Mouse (Mus musculus): ENCODE measurements around the gene Nfx1. TPM values are rescaled to one million over a fixed set of nuclear protein-coding genes. Genes with fewer than 3 reads are reported as not detected.
A peak's percentile ranks its signal among the peaks of the same experiment; 100 is the strongest.

Nfx1 gene
- total RNA-seq, 1 experiment from 2014 or later: 63.1 TPM

DNA sequence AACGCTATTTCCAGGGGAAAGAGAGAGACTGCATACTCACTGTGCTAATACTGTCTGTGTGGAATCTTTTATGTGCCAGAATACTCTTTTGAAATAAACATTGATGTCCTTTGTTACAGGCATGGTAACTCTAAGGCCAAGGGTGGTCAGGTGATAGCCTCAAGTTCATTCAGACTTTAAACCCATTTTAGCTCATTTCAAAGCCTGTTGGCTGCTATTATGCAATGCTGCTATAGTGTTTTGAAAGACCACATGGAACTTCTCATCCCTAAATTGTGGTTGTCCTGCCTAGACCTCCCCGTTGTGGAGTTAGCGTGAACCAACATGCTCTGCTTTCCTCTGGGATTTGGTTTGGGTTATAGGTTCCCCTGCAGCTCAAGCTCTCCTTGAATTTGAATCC, 5.0 kb downstream of the Nfx1 start:
- peak; percentile 20 for DNase-seq

DNA sequence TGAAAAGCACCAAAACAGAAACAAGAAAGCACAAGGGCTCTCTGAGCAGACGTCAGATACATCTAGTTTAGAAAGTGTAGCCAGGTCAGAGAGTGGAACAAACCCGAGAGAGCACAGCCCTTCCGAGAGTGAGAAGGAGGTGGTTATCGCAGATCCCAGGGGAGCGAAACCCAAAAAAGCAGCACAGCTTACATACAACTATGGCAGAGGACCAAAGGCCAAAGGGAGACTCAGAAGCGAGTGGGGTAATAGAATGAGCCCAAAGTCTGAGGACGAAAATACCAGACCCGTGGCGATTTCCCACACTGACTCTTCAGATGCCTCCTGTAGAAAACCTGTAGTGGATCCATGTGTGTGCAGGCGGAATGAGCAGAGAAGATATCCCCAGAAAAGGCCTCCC, 5.9 kb downstream of the Nfx1 start:
- peak; percentile 45 for DNase-seq

DNA sequence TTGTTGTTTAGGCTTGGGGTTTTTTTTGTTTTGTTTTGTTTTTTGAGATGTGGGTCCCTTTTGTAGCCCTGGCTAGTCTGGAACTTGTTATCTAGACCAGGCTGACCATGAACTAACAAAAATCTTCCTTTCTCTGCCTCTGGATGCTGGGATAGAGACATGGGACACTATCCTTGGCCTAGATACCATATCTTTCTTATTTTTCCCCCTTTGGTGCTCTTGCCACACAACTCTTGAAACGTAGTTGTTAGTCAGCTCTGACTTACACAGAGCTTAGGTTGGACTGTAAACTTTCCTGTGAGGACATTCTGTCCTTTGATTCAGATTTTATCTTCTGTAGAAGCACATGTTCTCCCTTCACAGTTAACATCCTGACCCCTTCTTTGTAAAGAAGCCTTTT, 8.7 kb downstream of the Nfx1 start:
- peak; percentile 18 for DNase-seq

DNA sequence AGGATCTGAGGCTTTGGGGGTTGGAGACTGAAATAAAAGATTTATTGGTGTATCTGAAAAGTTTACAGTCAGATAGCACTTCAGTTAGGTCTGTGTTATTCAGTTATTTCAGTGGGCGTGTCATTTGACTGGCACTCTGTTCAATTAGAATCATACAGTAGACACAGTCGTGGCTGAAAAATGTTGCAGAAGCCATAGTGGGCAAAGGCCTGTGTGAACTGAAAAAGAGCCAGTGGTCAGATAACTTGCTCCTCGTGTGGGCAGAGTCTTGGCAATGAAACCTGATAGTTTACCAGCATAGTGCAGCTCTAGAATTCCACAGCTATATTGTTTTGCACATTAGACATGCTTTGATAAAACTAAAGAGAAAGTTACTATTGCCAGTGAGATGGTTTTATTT, 11.8 kb downstream of the Nfx1 start:
- no peak for DNase-seq

DNA sequence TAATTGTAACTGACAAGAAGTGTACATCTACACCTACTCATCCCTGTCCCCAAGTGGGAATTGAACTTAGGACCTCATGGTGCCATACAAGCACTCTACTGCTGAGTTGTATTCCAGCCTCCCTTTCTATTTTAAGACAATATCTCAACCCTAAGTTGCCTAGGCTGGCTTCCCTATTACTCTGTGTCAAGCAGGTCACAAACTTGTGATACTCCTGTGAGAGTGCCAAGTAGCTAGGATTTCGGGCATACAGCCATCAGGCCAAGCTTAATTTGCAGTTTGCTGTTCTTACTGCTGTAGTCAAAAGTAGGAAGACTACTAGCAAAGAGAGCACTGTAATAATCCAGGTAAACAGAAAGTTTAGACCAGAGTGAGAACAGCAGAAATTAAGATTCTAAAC, 13.0 kb downstream of the Nfx1 start:
- peak; percentile 44 for DNase-seq

GRCm38 (mm10) chr4:40989633-40990032, 18.9 kb downstream of the Nfx1 start:
- DNase-seq: no peak

DNA sequence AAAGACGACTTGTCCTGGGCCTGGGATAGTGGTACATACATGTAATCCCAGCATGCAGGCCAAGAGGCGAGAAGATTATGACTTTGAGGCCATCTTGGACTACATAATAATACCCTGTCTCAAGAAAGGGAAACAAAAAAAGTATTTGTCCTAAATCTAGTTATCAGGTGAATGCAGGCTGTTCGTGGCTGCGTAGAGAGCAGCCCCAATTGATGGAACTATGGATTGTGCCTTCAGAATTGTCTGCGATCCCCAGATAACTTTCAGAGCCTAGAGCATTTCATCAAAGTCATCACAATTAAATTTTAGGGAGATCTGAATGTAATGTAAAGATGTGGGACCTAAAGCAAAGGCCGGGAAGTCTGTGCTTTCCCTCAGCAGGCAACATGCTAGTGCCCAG, 25.6 kb downstream of the Nfx1 start:
- DNase-seq: no peak

DNA sequence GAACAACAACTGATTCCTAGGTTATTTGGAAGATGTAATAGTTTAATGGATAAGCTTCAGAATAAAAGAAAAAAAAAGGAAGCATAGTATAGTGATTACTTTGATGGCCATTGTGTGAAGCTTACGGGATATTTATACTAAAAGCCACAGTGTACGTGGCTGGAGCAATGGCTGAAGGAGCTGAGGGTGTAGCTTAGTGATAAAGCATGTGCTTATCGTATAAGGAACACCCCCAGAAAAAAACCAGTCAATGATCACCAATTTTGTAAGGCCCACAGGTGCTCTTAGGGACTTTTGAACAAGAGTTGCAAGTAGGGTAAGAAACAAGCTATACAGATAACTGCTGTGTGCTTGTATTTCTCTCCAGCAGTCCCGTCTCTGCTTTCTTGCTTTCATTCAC, 27.2 kb downstream of the Nfx1 start:
- no peak for DNase-seq

- DNase-seq: no peak
Measured at GRCm38 (mm10) chr4:41000271-41000670, 29.6 kb downstream of the Nfx1 start.

DNA sequence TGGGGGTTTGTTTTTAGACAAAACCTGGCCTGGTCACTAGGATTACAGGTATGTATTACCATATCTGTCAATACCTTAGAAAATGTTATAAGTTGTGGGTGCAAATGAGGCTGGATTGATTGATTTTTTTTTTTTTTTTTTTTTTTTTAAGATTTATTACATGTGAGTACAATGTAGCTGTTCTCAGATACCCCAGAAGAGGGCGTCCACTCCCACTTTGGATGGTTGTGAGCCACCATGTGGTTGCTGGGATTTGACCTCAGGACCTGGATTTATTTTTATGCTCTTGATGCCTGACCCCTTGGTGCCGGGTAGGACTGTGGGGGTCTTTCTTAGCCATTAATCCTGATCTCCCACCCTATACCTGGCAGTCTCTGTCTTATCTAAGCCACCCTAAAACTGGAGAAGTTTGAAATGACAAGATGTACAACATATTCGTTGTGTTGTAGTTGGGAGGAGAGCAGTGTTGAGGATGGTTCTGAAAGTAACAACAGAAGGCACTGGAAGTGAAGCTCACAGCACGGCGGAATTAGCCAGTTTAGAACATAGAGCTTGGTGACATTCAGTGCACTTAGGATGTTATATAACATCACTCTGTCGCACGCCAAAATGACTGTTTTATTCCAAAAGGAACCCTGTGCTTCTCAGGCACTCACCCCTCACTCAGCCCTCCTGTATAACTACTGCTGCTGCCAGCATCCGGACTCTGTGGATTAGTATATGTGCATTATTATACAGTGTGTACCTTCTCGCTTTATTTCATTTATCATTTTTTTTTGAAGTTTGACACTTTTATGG, 30.3 kb downstream of the Nfx1 start:
- no peak for DNase-seq

- DNase-seq: no peak
Measured at GRCm38 (mm10) chr4:41013351-41013750, 42.6 kb downstream of the Nfx1 start.

DNA sequence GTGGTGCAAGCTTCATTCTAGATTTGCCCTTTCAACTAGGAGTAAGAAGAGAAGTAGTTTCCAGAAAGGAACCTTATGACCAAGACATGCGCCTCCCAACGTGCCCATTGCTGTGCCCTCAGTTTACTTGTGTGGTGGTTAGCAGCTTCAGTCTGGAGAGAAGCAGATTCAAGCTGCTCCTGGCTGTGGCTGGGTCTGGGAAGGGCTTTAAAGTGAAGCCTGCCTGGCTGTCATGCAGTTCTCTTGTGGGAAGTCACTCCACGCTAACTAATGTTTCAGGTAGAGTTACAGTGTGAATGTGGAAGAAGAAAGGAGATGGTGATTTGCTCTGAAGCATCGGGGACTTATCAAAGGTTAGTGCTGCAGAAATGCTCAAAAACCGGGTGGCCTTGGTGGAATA, 45.1 kb downstream of the Nfx1 start:
- no peak for DNase-seq

DNA sequence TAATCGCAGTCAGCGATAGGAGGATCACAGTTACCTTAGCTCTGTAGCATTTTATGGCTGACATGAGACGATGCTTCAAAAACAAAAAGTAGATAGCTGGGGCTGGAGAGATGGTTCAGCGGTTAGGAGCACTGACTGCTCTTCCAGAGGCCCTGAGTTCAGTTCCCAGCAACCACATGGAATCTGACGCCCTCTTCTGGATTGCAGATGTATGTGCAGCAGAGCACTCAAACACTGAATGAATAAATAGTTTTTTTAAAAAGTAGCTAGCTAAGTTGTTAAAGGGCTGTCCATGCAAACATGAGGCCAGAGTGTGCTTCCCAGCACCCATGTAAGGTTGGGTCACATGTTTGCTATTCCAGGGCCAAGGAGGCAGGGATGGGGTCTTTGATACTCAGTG, 50.4 kb downstream of the Nfx1 start:
- no peak for DNase-seq

- peak; percentile 62 for DNase-seq
Measured at GRCm38 (mm10) chr4:41026086-41026787, 55.5 kb downstream of the Nfx1 start.

DNA sequence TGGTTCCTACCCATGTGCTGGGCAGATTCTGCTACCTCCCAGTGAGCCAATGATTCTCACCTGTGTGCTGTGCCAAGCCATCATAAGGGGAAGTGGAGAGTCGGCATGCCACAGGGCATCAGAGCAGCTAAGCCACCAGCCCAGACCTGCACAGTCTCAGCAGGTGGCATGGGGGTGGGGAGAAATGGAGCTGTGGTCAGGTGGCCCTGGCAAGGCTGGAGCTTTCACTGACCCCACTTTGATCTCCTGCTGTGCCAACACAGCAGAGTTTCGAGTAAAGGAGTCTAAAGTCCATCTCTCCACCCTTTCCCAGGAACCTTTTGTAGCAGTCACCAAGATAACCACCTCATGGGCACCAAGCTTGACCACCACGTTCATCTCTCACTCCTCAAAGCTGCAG, 57.2 kb downstream of the Nfx1 start:
- no peak for DNase-seq

DNA sequence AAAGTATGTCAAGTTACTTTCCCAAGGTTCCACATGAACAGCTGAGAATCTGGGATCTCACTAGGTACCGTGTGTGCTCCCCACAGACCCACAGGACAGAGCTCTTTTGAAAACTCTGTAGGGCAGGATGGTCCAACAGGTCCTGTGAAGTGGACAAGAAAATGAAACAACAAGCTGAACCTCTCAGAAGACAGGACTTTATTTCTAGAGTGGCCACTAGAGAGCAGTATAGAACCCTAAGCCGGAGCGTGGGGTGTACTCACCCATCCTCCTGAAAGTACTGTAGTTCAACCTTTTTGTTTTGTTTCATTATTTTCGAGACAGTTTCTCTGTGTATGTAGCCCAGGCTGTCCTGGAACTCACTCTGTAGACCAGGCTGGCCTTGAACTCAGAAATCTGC, 57.6 kb downstream of the Nfx1 start:
- no peak for DNase-seq

DNA sequence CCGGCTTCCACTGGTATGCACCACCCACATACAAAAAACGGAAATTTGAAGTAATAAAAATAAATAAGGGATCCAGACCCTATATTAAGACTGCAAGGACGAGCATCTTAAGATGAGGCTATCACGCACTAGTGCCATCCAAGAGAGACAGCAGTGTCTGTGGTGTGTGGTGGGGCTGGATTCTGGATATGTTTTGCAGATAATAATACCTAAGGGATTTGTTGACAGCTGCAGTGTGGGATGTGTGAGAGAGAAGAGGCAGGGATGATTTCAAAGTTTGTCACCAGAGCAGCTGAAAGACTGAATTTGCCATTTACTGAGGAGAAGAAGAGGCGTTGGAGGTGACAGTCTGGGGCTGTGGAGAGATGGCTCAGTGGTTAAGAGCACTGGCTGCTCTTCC, 58.7 kb downstream of the Nfx1 start:
- DNase-seq: no peak

DNA sequence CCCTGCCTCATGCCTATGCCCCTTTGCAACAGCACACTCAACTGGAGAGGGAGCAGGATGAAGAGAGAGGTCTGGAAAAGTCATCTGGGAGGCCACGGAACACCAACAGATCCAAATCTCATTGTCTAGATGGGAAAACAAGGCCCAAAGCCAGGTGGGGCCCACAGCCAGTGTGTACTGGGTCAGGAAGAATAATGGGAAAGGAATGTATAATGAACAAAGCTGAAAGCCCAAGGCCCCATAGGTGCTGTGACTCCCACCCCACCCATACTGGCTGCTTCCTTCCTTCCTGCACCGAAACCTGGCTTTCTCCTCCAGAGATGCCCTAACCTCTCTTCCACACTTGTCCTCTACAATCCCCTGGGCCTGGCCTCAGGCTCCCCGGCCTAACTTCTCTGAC, 60.5 kb downstream of the Nfx1 start:
- DNase-seq: no peak

- peak; percentile 69 for DNase-seq
Measured at GRCm38 (mm10) chr4:41037942-41038341, 67.2 kb downstream of the Nfx1 start.

DNA sequence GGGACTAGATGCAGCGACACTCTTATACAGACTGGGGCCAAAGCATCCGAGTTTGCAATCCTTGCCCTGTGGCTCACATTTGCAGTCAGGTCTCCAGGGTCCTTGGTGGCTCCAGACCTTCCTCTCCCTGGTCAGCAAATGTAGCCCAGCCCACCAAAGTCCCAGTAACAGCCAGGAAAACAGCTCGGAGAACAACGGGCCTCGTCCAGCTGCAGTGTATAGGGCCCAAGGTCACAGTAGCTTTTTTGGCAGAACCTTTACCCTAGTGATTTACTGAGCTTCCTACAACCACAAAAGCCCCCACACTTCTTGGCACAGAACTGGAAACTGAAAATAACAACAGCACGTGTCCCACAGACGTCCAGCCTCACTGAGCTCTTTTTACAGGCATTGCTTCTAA, 70.3 kb downstream of the Nfx1 start:
- DNase-seq: peak; percentile 57

DNA sequence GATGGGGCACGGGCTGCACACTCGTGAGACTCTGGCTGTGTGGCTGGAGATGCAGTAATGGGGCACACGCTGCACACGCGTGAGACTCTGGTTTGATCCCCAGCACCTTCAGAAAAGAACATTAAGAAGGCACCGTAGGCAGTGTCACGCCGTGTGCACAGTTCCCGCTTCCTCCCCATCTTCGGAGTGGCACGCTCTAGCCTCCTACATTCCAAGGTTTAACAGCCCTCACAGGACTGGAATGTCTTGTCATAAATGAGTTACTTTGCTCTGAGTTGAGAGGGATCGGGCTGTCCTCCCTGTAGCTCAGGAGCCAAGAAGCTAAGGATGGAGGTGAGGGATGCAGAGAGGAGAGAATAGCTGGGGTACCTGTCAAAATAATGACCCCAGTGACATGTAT, 72.2 kb downstream of the Nfx1 start:
- DNase-seq: no peak

GRCm38 (mm10) chr4:41043961-41044360, 73.3 kb downstream of the Nfx1 start:
- DNase-seq: peak; percentile 45

DNA sequence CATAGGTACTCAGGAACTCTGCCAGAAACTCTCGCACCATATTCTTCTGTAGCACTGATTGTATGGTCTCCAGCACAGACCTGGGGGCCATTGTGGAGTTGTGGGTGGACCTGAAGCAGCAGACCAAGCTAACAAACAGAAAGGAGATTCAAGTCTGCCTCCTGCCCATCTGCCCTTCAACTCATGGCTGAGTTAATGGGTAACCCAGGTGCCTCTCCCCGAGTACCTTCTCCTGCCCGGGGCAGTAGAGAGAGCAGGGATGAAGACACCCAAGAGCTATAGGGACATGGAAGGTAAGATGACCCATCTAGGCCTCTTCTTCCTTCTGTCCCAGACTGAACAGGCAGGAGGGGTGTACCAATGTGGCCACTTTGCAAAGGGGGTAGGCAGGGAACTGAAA, 74.6 kb downstream of the Nfx1 start:
- DNase-seq: no peak

GRCm38 (mm10) chr4:41046254-41046795, 75.6 kb downstream of the Nfx1 start:
- no peak for DNase-seq
